Mouse (Mus musculus): ENCODE measurements around the gene Ager. TPM values are rescaled to one million over a fixed set of nuclear protein-coding genes. Genes with fewer than 3 reads are reported as not detected.

Gene Ager
- polyA plus RNA-seq, 1 experiment from 2014 or later = 1.7 TPM

- ATAC-seq (replicated peaks; ENCODE audit: low FRiP score) (no peak), DNase-seq (ENCODE audit: low spot score) (no peak)
- WGBS = 15% methylated on average over 24 of the region's 24 CpGs
- H3K36me3 ChIP-seq (ENCODE audit: control insufficient read depth, insufficient read depth, low read length) = peaks cover 11% of the 10 kb centered on the region
- H3K9me3 ChIP-seq (ENCODE audit: control insufficient read depth, low read length) = no peaks in the 10 kb centered on the region
- peak overlapping the region; percentile 95 for H3K4me2 ChIP-seq
- peak overlapping the region; percentile 98 for H3K4me3 ChIP-seq (ENCODE audit: low read depth, low read length)
- no peaks in the 10 kb centered on the region for H3K27me3 ChIP-seq (replicated peaks; ENCODE audit: control insufficient read depth, insufficient read depth, low read length)
- peak overlapping the region; percentile 87 for H3K9ac ChIP-seq (ENCODE audit: low read depth, low read length)
- peaks cover 25% of the 10 kb centered on the region for H3K4me1 ChIP-seq (replicated peaks; ENCODE audit: control insufficient read depth, insufficient read depth, low read length)
- H3K27ac ChIP-seq (ENCODE audit: low read depth, low read length) = peak overlapping the region; percentile 95
Measured at GRCm38 (mm10) chr17:34604511-34605237, 7.0 kb downstream of the Ager start.

- Histone ChIP-seq H3K36me3 (ENCODE audit: control insufficient read depth, insufficient read depth, low read length) (peaks cover 10% of the 10 kb centered on the region; the same call in 1 of the 2 replicates), H3K4me1 (replicated peaks; ENCODE audit: control insufficient read depth, insufficient read depth, low read length) (peaks cover 25% of the 10 kb centered on the region), H3K9ac (ENCODE audit: low read depth, low read length) (peak overlapping the region; percentile 87), H3K27ac (ENCODE audit: low read depth, low read length) (peak overlapping the region; percentile 95), H3K27me3 (replicated peaks; ENCODE audit: control insufficient read depth, insufficient read depth, low read length) (no peaks in the 10 kb centered on the region), H3K9me3 (ENCODE audit: control insufficient read depth, low read length) (no peaks in the 10 kb centered on the region), H3K4me2 (peak overlapping the region; percentile 95), H3K4me3 (ENCODE audit: low read depth, low read length) (peak overlapping the region; percentile 98)
- WGBS = 1% methylated on average over 30 of the region's 30 CpGs
- DNase-seq (ENCODE audit: low spot score) = peak; percentile 94
- ATAC-seq (replicated peaks; ENCODE audit: low FRiP score) = peak; percentile 61
Measured at GRCm38 (mm10) chr17:34605609-34606008, 7.9 kb downstream of the Ager start.

GRCm38 (mm10) chr17:34606186-34607039 lies 8.8 kb downstream of the Ager start:
- Histone ChIP-seq H3K9ac (ENCODE audit: low read depth, low read length) (peak overlapping the region; percentile 87), H3K4me2 (peak overlapping the region; percentile 95), H3K4me3 (ENCODE audit: low read depth, low read length) (peak overlapping the region; percentile 98), H3K4me1 (replicated peaks; ENCODE audit: control insufficient read depth, insufficient read depth, low read length) (peaks cover 25% of the 10 kb centered on the region), H3K27ac (ENCODE audit: low read depth, low read length) (peak overlapping the region; percentile 70), H3K9me3 (ENCODE audit: control insufficient read depth, low read length) (no peaks in the 10 kb centered on the region), H3K27me3 (replicated peaks; ENCODE audit: control insufficient read depth, insufficient read depth, low read length) (no peaks in the 10 kb centered on the region), H3K36me3 (ENCODE audit: control insufficient read depth, insufficient read depth, low read length) (peaks cover 16% of the 10 kb centered on the region)
- 16% methylated on average over 32 of the region's 32 CpGs for WGBS
- DNase-seq (ENCODE audit: low spot score) (no peak), ATAC-seq (replicated peaks; ENCODE audit: low FRiP score) (no peak)

- Histone ChIP-seq H3K27me3 (replicated peaks; ENCODE audit: control insufficient read depth, insufficient read depth, low read length) (no peaks in the 10 kb centered on the region), H3K4me2 (0 out of 2 replicates have a peak overlapping the region, but pooled peaks have one; percentile 20), H3K27ac (ENCODE audit: low read depth, low read length) (no peak overlapping the region), H3K4me1 (replicated peaks; ENCODE audit: control insufficient read depth, insufficient read depth, low read length) (peaks cover 23% of the 10 kb centered on the region), H3K4me3 (ENCODE audit: low read depth, low read length) (no peak overlapping the region), H3K9ac (ENCODE audit: low read depth, low read length) (no peak overlapping the region), H3K9me3 (ENCODE audit: control insufficient read depth, low read length) (no peaks in the 10 kb centered on the region), H3K36me3 (ENCODE audit: control insufficient read depth, insufficient read depth, low read length) (peaks cover 20% of the 10 kb centered on the region)
- ATAC-seq (replicated peaks; ENCODE audit: low FRiP score) = no peak
- WGBS = 87% methylated on average over 7 of the region's 7 CpGs
- DNase-seq (ENCODE audit: low spot score) = no peak
Measured at GRCm38 (mm10) chr17:34607997-34608396, 10.3 kb downstream of the Ager start.

GRCm38 (mm10) chr17:34611050-34611449 lies 13.4 kb downstream of the Ager start:
- H3K27ac ChIP-seq (ENCODE audit: low read depth, low read length) = no peak overlapping the region
- WGBS = 94% methylated on average over 8 of the region's 8 CpGs
- no peaks in the 10 kb centered on the region for H3K9me3 ChIP-seq (ENCODE audit: control insufficient read depth, low read length)
- no peaks in the 10 kb centered on the region for H3K27me3 ChIP-seq (replicated peaks; ENCODE audit: control insufficient read depth, insufficient read depth, low read length)
- no peak overlapping the region for H3K4me2 ChIP-seq
- H3K4me1 ChIP-seq (replicated peaks; ENCODE audit: control insufficient read depth, insufficient read depth, low read length) = peaks cover 24% of the 10 kb centered on the region
- H3K9ac ChIP-seq (ENCODE audit: low read depth, low read length) = no peak overlapping the region
- DNase-seq (ENCODE audit: low spot score) = no peak
- no peak overlapping the region for H3K4me3 ChIP-seq (ENCODE audit: low read depth, low read length)
- H3K36me3 ChIP-seq (ENCODE audit: control insufficient read depth, insufficient read depth, low read length) = peaks cover 26% of the 10 kb centered on the region
- ATAC-seq (replicated peaks; ENCODE audit: low FRiP score) = no peak

GRCm38 (mm10) chr17:34613054-34613645 lies 15.5 kb downstream of the Ager start:
- DNase-seq (ENCODE audit: low spot score) (no peak), ATAC-seq (replicated peaks; ENCODE audit: low FRiP score) (peak; percentile 58)
- Histone ChIP-seq H3K36me3 (ENCODE audit: control insufficient read depth, insufficient read depth, low read length) (peaks cover 26% of the 10 kb centered on the region), H3K27me3 (replicated peaks; ENCODE audit: control insufficient read depth, insufficient read depth, low read length) (no peaks in the 10 kb centered on the region), H3K4me2 (no peak overlapping the region), H3K27ac (ENCODE audit: low read depth, low read length) (peak overlapping the region; percentile 71), H3K4me1 (replicated peaks; ENCODE audit: control insufficient read depth, insufficient read depth, low read length) (peaks cover 13% of the 10 kb centered on the region), H3K9ac (ENCODE audit: low read depth, low read length) (peak overlapping the region; percentile 20; the same call in 1 of the 2 replicates), H3K9me3 (ENCODE audit: control insufficient read depth, low read length) (no peaks in the 10 kb centered on the region), H3K4me3 (ENCODE audit: low read depth, low read length) (no peak overlapping the region)
- 59% methylated on average over 11 of the region's 11 CpGs for WGBS

- Histone ChIP-seq H3K27ac (ENCODE audit: low read depth, low read length) (peak overlapping the region; percentile 71; the same call in 1 of the 2 replicates), H3K27me3 (replicated peaks; ENCODE audit: control insufficient read depth, insufficient read depth, low read length) (no peaks in the 10 kb centered on the region), H3K36me3 (ENCODE audit: control insufficient read depth, insufficient read depth, low read length) (peaks cover 26% of the 10 kb centered on the region), H3K9ac (ENCODE audit: low read depth, low read length) (0 out of 2 replicates have a peak overlapping the region, but pooled peaks have one; percentile 20), H3K4me3 (ENCODE audit: low read depth, low read length) (no peak overlapping the region), H3K4me2 (no peak overlapping the region), H3K9me3 (ENCODE audit: control insufficient read depth, low read length) (no peaks in the 10 kb centered on the region), H3K4me1 (replicated peaks; ENCODE audit: control insufficient read depth, insufficient read depth, low read length) (peaks cover 9% of the 10 kb centered on the region)
- no peak for DNase-seq (ENCODE audit: low spot score)
- WGBS = 89% methylated on average over 10 of the region's 10 CpGs
- no peak; the same call in 1 of the 2 replicates for ATAC-seq (replicated peaks; ENCODE audit: low FRiP score)
Measured at GRCm38 (mm10) chr17:34613830-34614229, 16.2 kb downstream of the Ager start.

GRCm38 (mm10) chr17:34615871-34616270 lies 18.2 kb downstream of the Ager start, which contains the start of gene Egfl8:
Gene Egfl8 (minus strand): TSS chr17:34615971.
- 77% methylated on average over 6 of the region's 6 CpGs for WGBS
- H3K27ac ChIP-seq (ENCODE audit: low read depth, low read length) = no peak within 1 kb of the TSS; the same call in 1 of the 2 replicates

More at GRCm38 (mm10) chr17:34615871-34616270, 18.2 kb downstream of the Ager start, which contains the start of gene Egfl8:
- Histone ChIP-seq H3K9me3 (ENCODE audit: control insufficient read depth, low read length) (no peaks in the 10 kb centered on the region), H3K36me3 (ENCODE audit: control insufficient read depth, insufficient read depth, low read length) (peaks cover 18% of the 10 kb centered on the region), H3K4me2 (no peak within 1 kb of the TSS), H3K27me3 (replicated peaks; ENCODE audit: control insufficient read depth, insufficient read depth, low read length) (no peaks in the 10 kb centered on the region), H3K4me1 (replicated peaks; ENCODE audit: control insufficient read depth, insufficient read depth, low read length) (peaks cover 9% of the 10 kb centered on the region), H3K9ac (ENCODE audit: low read depth, low read length) (no peak within 1 kb of the TSS), H3K4me3 (ENCODE audit: low read depth, low read length) (no peak within 1 kb of the TSS)
- ATAC-seq (replicated peaks; ENCODE audit: low FRiP score) = no peak
- DNase-seq (ENCODE audit: low spot score) = no peak

Data from liver, embryonic 11.5 days (tissue).